Mouse (Mus musculus): ENCODE data around the gene Krt2. TPM values are rescaled to one million over a fixed set of nuclear protein-coding genes. Genes with fewer than 3 reads are reported as not detected.

Gene Krt2
- polyA plus RNA-seq (2015; fragmentation: Nextera tagmentation; extraction: Ambion mirVana): not detected in 2 replicates

DNA sequence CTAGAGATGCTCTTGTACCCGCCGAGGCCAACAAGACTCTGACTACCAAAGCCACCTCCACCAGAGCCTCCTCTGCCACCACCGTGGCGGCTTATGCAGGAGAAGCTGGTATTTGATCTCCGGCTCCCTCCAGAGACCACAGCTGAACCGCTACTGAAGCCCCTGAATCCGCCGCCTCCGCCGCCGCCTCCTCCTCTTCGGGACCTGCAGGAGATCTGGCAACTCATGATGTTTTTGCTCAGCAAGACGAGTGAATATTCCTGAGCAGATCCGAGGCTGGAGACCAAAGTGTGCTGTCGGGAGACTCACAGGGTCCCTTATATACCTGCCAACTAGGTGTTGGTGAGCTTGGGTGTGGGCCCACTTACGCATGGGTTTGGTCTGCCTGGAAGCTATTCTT lies at the start of gene Krt2:
Gene Krt2 (minus strand): TSS at position 295 of the 400 bp plus-strand sequence.
- Histone ChIP-seq H3K4me1 (replicated peaks) (no peaks in the 10 kb centered on the region), H3K4me2 (no peak within 1 kb of the TSS), H3K36me3 (no peaks in the 10 kb centered on the region), H3K9ac (no peak within 1 kb of the TSS), H3K27ac (no peak within 1 kb of the TSS), H3K4me3 (no peak within 1 kb of the TSS), H3K27me3 (no peaks in the 10 kb centered on the region), H3K9me3 (no peaks in the 10 kb centered on the region)
- ATAC-seq (ENCODE audit: low FRiP score): no peak
- WGBS: 84% methylated on average over 16 of the region's 16 CpGs

DNA sequence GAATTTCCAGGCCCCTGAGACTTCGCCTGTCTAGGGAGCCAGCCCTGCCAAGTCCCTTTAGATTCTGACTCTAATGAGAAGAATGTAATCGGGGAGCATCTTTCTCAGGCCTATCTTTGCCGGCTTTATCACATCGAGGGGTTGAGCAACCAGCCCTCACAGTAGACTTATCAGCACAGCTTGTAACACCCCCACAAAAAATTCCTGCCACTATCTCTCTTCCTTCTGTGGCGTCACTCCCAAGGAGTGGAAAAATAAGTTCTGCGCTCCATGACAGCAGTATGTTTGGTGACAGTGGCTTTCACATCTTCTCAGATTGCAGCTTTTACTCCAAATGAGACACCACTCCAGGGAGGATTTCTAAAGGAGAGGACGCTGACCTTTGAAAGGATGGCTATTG lies 48.8 kb upstream of the Krt2 start:
- Histone ChIP-seq H3K27me3 (peaks cover 12% of the 10 kb centered on the region; the same call in 1 of the 2 replicates), H3K4me2 (no peak overlapping the region), H3K9me3 (no peaks in the 10 kb centered on the region), H3K4me3 (no peak overlapping the region), H3K4me1 (replicated peaks) (no peaks in the 10 kb centered on the region; the same call in 1 of the 2 replicates), H3K27ac (no peak overlapping the region), H3K9ac (no peak overlapping the region), H3K36me3 (no peaks in the 10 kb centered on the region)
- ATAC-seq (ENCODE audit: low FRiP score): no peak
- WGBS: 80% methylated on average over 7 of the region's 7 CpGs

DNA sequence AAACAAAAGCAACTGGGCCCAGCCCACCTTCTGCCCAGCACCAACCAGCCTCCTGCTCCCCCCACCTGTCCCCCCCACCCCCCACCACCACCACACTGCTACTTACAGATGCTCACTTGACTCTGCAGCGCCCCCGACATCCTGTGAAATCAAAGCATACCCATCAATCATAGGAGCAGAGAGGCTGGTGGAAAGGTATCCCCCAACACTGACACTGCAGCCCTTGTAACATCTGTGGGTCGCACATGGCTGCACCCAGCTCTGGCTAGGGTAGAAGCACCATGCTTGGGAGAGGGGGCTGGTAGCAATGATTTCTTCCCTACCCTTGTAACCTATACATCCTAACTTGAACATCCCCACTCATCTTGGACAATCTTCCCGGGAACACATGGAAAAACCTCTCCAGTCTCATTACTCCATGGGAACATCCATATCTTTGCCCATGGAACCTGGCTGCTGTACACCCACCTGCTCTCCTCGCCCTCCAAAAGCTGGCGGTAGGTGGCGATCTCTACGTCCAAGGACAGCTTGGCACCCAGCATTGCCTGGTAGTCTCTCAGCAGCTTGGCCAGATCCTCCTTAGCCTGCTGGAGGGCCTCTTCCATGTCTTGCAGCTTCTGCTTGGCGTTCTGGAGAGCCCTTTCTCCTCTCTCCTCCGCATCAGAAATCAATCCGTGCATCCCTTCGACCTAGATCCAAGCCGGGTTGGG lies 42.6 kb upstream of the Krt2 start:
- Histone ChIP-seq H3K27ac (no peak overlapping the region), H3K36me3 (no peaks in the 10 kb centered on the region), H3K4me3 (peak overlapping the region; percentile 49; the same call in 1 of the 2 replicates), H3K27me3 (peaks cover 54% of the 10 kb centered on the region), H3K9ac (no peak overlapping the region), H3K4me1 (replicated peaks) (peaks cover 23% of the 10 kb centered on the region), H3K4me2 (peak overlapping the region; percentile 81), H3K9me3 (no peaks in the 10 kb centered on the region)
- peak; percentile 57; the same call in 1 of the 2 replicates for ATAC-seq (ENCODE audit: low FRiP score)
- WGBS: 60% methylated on average over 13 of the region's 13 CpGs

DNA sequence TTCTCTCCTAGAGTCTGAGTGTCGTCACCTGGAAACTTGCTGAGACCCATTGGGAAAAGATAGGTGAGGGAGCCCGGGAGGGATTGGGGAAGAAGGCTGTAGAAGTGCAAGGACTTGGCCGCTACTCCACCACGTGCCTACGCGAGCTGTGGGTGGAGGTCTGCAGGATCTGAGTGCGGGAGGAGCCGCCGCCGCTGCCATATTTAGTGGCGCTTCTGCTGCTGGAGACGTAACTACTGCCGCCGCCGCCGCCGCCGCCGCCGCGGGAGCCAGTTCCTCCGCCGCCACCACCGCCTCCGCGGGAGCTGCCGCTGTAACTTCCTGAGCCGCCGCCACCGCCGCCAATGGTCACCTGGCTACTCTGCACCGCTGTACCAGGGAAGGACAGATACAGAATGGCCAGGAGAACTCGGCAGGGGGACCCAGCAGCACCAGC lies 41.8 kb upstream of the Krt2 start:
- Histone ChIP-seq H3K4me1 (replicated peaks) (peaks cover 23% of the 10 kb centered on the region), H3K36me3 (no peaks in the 10 kb centered on the region), H3K27me3 (peaks cover 63% of the 10 kb centered on the region), H3K9me3 (no peaks in the 10 kb centered on the region), H3K4me3 (peak overlapping the region; percentile 49), H3K27ac (no peak overlapping the region), H3K4me2 (peak overlapping the region; percentile 81), H3K9ac (peak overlapping the region; percentile 66)
- peak; percentile 39; the same call in 1 of the 2 replicates for ATAC-seq (ENCODE audit: low FRiP score)
- under 1% methylated on average over 21 of the region's 33 CpGs for WGBS

DNA sequence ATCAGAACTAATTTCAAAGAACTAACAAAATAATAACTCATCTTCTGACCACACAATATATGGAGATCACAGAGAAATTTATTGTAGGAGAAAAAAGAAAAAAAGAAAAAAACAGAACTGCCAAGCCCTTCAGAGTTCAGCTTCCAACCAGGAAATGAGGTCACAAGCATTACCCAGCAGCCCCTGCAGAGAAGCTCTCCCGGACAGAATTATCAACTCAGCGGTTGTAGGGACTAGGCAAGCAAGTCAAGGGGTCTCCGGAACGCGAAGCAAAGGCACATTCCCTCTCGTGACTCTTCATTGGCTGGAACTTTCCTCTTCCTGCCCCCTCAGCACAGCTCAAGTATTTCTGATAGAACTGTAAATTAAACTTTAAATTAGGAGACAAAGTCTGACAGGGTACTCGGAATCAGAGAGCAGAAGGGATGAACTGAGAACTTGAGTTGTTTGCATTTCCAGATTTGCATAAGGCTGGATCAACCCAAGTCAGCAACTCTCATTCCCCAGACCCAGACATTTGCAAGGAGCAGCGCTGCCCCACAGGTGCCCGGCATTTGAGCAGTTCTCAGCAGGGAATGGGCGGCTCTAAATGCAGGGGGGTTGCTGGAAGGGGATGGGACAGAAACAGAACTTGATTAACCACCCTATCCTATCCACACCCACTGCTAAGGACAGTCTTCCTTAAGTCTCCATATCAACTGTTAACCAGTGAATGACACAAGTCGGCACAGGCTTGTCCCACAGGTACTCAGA lies 40.9 kb upstream of the Krt2 start:
- 6% methylated on average over 11 of the region's 11 CpGs for WGBS
- Histone ChIP-seq H3K36me3 (no peaks in the 10 kb centered on the region), H3K4me2 (peak overlapping the region; percentile 81), H3K4me1 (replicated peaks) (peaks cover 23% of the 10 kb centered on the region), H3K9me3 (no peaks in the 10 kb centered on the region), H3K9ac (no peak overlapping the region), H3K4me3 (peak overlapping the region; percentile 49), H3K27ac (no peak overlapping the region), H3K27me3 (peaks cover 70% of the 10 kb centered on the region)
- ATAC-seq (ENCODE audit: low FRiP score): no peak

DNA sequence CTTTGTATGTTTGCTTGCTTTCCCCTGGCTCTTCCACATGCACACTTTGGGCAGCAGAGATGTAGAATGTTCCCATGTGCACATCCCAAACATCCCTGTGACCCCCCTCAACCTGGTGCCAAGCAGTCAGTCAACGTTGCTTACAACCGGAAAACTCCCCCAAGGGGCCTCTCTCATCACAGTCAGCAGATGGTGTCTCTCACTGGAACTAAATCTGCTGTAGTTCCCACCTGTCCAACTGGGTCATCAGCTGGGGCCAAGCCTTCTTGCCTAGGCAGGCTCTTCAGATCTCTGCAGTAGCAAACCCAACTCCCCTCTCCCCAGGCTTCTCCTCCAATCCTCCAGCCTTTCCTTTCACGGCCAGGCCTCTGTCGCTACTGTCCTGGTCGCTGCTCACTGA lies 38.7 kb upstream of the Krt2 start:
- H3K9me3 ChIP-seq: no peaks in the 10 kb centered on the region
- no peaks in the 10 kb centered on the region for H3K36me3 ChIP-seq
- H3K4me3 ChIP-seq: no peak overlapping the region
- no peak for ATAC-seq (ENCODE audit: low FRiP score)
- H3K27ac ChIP-seq: no peak overlapping the region
- peaks cover 30% of the 10 kb centered on the region for H3K4me1 ChIP-seq (replicated peaks)
- H3K27me3 ChIP-seq: peaks cover 75% of the 10 kb centered on the region
- no peak overlapping the region for H3K9ac ChIP-seq
- WGBS: 53% methylated on average over 5 of the region's 5 CpGs
- H3K4me2 ChIP-seq: no peak overlapping the region

DNA sequence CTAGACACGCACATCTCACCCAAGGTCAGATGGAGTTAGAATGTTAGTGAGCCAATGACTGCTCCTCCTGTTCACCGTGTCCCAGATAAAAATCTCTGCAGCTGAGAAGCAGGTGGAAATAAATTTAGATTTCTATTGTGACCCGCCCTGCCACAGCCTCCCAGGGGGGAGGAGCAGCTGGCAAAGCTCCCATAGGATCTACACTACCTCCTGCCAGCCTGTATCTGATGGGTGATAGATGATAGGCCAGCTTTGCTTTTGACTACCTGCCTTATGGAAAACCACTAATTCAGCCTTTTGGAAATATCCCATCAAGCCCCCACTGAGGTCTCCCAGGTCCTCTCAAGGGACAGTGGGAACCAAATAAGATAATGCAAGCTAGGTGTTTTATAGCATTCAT lies 37.8 kb upstream of the Krt2 start:
- Histone ChIP-seq H3K9me3 (no peaks in the 10 kb centered on the region), H3K4me3 (no peak overlapping the region), H3K4me2 (no peak overlapping the region), H3K4me1 (replicated peaks) (peaks cover 28% of the 10 kb centered on the region), H3K27me3 (peaks cover 66% of the 10 kb centered on the region), H3K36me3 (no peaks in the 10 kb centered on the region), H3K27ac (no peak overlapping the region), H3K9ac (no peak overlapping the region)
- 52% methylated on average over 3 of the region's 3 CpGs for WGBS
- no peak for ATAC-seq (ENCODE audit: low FRiP score)

DNA sequence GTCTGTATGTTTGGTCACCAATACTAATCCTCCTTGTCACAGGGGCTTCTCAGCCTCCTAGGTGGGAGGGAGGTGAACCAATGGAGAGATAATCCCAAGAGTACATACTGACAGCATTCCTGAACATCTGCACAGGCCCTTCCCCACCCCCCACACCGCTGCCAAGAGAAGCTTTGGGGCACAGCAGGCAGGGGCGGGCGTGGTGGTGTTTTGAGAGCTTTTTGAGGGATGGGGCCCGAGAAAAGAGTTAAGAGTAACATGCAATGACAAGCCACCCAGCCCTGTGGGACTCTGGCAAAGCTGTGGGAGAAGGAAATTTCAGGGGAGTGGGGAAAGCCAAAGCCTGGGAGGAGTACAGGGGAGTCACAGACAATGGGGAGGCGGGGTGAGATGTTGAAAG lies 36.3 kb upstream of the Krt2 start:
- H3K36me3 ChIP-seq: no peaks in the 10 kb centered on the region
- H3K9ac ChIP-seq: no peak overlapping the region
- no peak overlapping the region for H3K4me2 ChIP-seq
- ATAC-seq (ENCODE audit: low FRiP score): no peak
- 22% methylated on average over 5 of the region's 5 CpGs for WGBS
- H3K4me1 ChIP-seq (replicated peaks): peaks cover 14% of the 10 kb centered on the region
- H3K27me3 ChIP-seq: peaks cover 65% of the 10 kb centered on the region
- H3K4me3 ChIP-seq: no peak overlapping the region
- no peaks in the 10 kb centered on the region for H3K9me3 ChIP-seq
- H3K27ac ChIP-seq: no peak overlapping the region

DNA sequence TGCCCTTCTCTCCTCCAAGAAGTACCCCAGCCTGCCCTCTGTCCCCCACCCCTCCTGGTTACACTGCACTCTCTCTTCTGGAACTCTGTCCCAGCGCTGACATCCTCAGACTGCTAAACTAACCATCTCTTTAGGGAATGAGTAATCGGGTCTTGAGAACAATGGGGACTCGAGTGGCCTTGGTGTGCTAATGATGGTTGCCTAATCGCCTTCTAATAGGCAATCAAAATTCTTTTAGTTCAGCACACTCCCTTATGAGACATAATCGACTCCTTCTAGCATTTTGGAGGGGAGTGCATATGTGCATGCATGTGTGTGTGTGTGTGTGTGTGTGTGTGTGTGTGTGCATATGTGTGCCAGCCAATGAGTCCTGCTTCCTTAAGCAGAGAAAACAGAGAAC lies 34.6 kb upstream of the Krt2 start:
- Histone ChIP-seq H3K27me3 (peaks cover 51% of the 10 kb centered on the region), H3K27ac (no peak overlapping the region), H3K4me1 (replicated peaks) (peaks cover 7% of the 10 kb centered on the region; the same call in 1 of the 2 replicates), H3K4me2 (no peak overlapping the region), H3K4me3 (no peak overlapping the region), H3K9ac (no peak overlapping the region), H3K36me3 (no peaks in the 10 kb centered on the region), H3K9me3 (no peaks in the 10 kb centered on the region)
- no peak for ATAC-seq (ENCODE audit: low FRiP score)
- WGBS: 20% methylated on average over 5 of the region's 5 CpGs

DNA sequence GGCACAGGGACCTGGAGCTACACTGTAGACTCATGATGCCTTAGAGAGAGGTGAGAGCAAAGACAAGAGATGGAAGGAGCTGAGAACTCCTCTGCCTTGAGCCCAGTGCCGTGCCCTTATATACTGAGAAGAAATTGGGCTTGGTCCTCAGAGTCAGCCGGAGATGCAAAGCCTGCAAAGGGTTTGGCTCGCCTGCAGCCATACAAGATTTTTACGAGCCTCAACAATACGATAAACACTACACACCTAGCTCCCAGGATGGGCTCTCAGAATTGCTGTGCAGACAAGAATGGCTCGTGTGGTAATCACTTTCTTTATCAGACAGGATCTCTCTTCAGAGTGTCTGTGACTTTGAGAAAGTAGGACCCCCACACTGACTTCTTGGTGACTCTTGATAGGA lies 32.7 kb upstream of the Krt2 start, which contains the start of gene Krt1:
Gene Krt1 (minus strand): TSS at position 101 of the 400 bp plus-strand sequence.
- ATAC-seq (ENCODE audit: low FRiP score): no peak
- Histone ChIP-seq H3K4me3 (no peak within 1 kb of the TSS), H3K9ac (no peak within 1 kb of the TSS), H3K27ac (no peak within 1 kb of the TSS), H3K36me3 (no peaks in the 10 kb centered on the region), H3K4me1 (replicated peaks) (peaks cover 14% of the 10 kb centered on the region; the same call in 1 of the 2 replicates), H3K9me3 (no peaks in the 10 kb centered on the region), H3K4me2 (no peak within 1 kb of the TSS), H3K27me3 (peaks cover 49% of the 10 kb centered on the region)
- WGBS: 87% methylated on average over 6 of the region's 6 CpGs

DNA sequence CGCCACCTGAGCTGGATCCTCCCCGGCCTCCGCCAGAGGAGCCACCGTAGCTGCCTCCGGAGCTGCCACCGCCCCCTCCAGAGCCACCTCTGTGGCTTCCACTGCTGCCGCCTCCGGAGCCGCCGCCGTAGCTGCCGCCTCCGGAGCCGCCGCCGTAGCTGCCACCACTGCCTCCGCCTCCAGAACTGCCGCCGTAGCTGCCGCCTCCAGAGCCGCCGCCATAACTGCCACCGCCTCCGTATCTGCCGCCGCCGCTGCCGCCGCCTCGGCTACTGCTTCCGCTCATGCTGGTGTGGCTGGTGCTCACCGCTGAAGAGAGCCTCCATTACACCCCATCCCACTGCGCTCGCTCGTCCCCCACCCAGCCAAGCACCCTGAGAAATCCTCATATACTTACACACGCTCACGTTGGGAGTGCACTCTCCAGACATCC lies 28.0 kb upstream of the Krt2 start:
- peak; percentile 78 for ATAC-seq (ENCODE audit: low FRiP score)
- peaks cover 34% of the 10 kb centered on the region for H3K27me3 ChIP-seq
- H3K27ac ChIP-seq: peak overlapping the region; percentile 89
- WGBS: under 1% methylated on average over 36 of the region's 37 CpGs
- H3K9me3 ChIP-seq: no peaks in the 10 kb centered on the region
- no peaks in the 10 kb centered on the region for H3K36me3 ChIP-seq
- peak overlapping the region; percentile 54 for H3K4me3 ChIP-seq
- H3K4me1 ChIP-seq (replicated peaks): peaks cover 15% of the 10 kb centered on the region
- H3K9ac ChIP-seq: peak overlapping the region; percentile 84
- peak overlapping the region; percentile 66 for H3K4me2 ChIP-seq

DNA sequence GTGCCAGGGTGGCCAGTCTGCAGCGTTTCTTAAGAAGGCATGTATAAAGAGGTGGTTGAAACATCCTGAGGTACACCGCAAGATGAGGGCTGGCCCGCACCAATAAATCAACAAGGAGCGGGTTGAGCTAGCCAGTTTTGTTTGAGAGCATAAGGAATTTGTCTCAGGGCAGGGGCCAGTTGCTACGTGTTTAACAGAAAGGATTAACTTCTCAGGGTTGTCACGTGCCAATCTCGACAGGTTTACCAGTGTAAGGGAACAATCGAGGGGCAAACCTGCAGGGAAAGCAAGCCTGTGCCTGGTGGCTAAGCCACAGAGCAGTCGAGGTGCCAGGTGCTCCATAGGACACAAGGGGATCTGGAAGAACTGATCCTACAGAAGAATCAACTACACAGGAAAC lies 25.2 kb upstream of the Krt2 start:
- 74% methylated on average over 9 of the region's 9 CpGs for WGBS
- Histone ChIP-seq H3K4me1 (replicated peaks) (peaks cover 15% of the 10 kb centered on the region), H3K4me3 (no peak overlapping the region), H3K27ac (no peak overlapping the region), H3K4me2 (no peak overlapping the region), H3K36me3 (no peaks in the 10 kb centered on the region), H3K27me3 (peaks cover 24% of the 10 kb centered on the region), H3K9me3 (no peaks in the 10 kb centered on the region), H3K9ac (no peak overlapping the region)
- no peak for ATAC-seq (ENCODE audit: low FRiP score)

All from hindbrain, embryonic 13.5 days (tissue).